Comparison of ENCODE assay signal across 25 mouse cellular contexts in genomic region chr10:19463800-19464199, GRCm38 (mm10).
A peak's percentile ranks its signal among the peaks of the same experiment; 100 is the strongest.
DNase-seq lines count a peak whose midpoint lies in the region; ATAC-seq lines count a peak whose summit lies in the region.
"Had no signal": no experiment of that assay in that cellular context is flagged by ENCODE, and none has a peak within 500 bp of the region (broad histone marks: within the 10 kb centered on the region; RNA-seq: fewer than 3 reads in every experiment).

No protein-coding gene starts in this region.

- no peaks in the 10 kb centered on the region for H3K36me3 ChIP-seq in embryonic facial prominence, embryonic 14.5 days (ENCODE audit: control insufficient read depth, insufficient read depth, low read length)
- H3K36me3 ChIP-seq in embryonic facial prominence, embryonic 10.5 days (replicated peaks) = no peaks in the 10 kb centered on the region
- no peaks in the 10 kb centered on the region for H3K36me3 ChIP-seq in embryonic facial prominence, embryonic 15.5 days
- H3K36me3 ChIP-seq: embryonic facial prominence, embryonic 12.5 days; forebrain, embryonic 15.5 days; G1E had no signal

- H3K27ac ChIP-seq in embryonic facial prominence, embryonic 14.5 days (replicated peaks; ENCODE audit: low read depth, low read length) = 0 out of 2 replicates have a peak overlapping the region, but pooled peaks have one; percentile 13
- H3K27ac ChIP-seq in embryonic facial prominence, embryonic 10.5 days (replicated peaks) = no peak overlapping the region
- 0 out of 2 replicates have a peak overlapping the region, but pooled peaks have one; percentile 34 for H3K27ac ChIP-seq in embryonic facial prominence, embryonic 15.5 days (replicated peaks)
- H3K27ac ChIP-seq: embryonic facial prominence, embryonic 12.5 days; forebrain, embryonic 13.5 days; forebrain, embryonic 15.5 days had no signal

- no peak overlapping the region for H3K9ac ChIP-seq in embryonic facial prominence, embryonic 14.5 days (ENCODE audit: low read depth, low read length)
- H3K9ac ChIP-seq in embryonic facial prominence, embryonic 15.5 days = no peak overlapping the region
- H3K9ac ChIP-seq: embryonic facial prominence, embryonic 12.5 days; forebrain, embryonic 13.5 days; forebrain, embryonic 15.5 days; forebrain, postnatal 0 days had no signal

- no peak overlapping the region for H3K4me3 ChIP-seq in embryonic facial prominence, embryonic 14.5 days (ENCODE audit: low read depth, low read length)
- H3K4me3 ChIP-seq in embryonic facial prominence, embryonic 10.5 days = no peak overlapping the region
- H3K4me3 ChIP-seq in embryonic facial prominence, embryonic 15.5 days (replicated peaks) = no peak overlapping the region
- H3K4me3 ChIP-seq: embryonic facial prominence, embryonic 12.5 days; erythroblast, embryonic 14.5 days; forebrain, embryonic 13.5 days; forebrain, embryonic 15.5 days had no signal

- H3K9me3 ChIP-seq in embryonic facial prominence, embryonic 14.5 days (ENCODE audit: control insufficient read depth, low read length) = no peaks in the 10 kb centered on the region
- H3K9me3 ChIP-seq in embryonic facial prominence, embryonic 10.5 days = no peaks in the 10 kb centered on the region
- H3K9me3 ChIP-seq in embryonic facial prominence, embryonic 15.5 days (replicated peaks) = no peaks in the 10 kb centered on the region
- H3K9me3 ChIP-seq: embryonic facial prominence, embryonic 12.5 days; forebrain, embryonic 13.5 days; forebrain, embryonic 15.5 days; G1E had no signal

- no peak for DNase-seq in embryonic facial prominence, embryonic 14.5 days (ENCODE audit: low spot score)
- DNase-seq in embryonic facial prominence, embryonic 10.5 days (ENCODE audit: low spot score) = no peak
- DNase-seq in fibroblast of lung, adult 2 months (ENCODE audit: low read depth) = peak; percentile 13
- DNase-seq in gastrocnemius, adult 8-10 months (ENCODE audit: low spot score in 2 of 2) = no peak
- DNase-seq: adrenal gland, adult 8-10 months; adrenal gland, postnatal 14 days; adrenal gland, postnatal 36 days; B cell, adult 2 months; cerebellum, adult 11-12 months; cerebellum, adult 2 months; cerebellum, adult 9-10 months; cerebellum, postnatal 10 days; cerebellum, postnatal 36 days; embryo, embryonic 11 days; forebrain, postnatal 0 days had no signal

- H3K4me2 ChIP-seq in embryonic facial prominence, embryonic 14.5 days (ENCODE audit: low read depth, low read length) = no peak overlapping the region
- H3K4me2 ChIP-seq in embryonic facial prominence, embryonic 15.5 days (replicated peaks) = no peak overlapping the region
- H3K4me2 ChIP-seq: embryonic facial prominence, embryonic 12.5 days; forebrain, embryonic 13.5 days; forebrain, embryonic 15.5 days had no signal

- WGBS in embryonic facial prominence, embryonic 14.5 days = 71% methylated on average over 3 of the region's 3 CpGs
- 87% methylated on average over 3 of the region's 3 CpGs for WGBS in embryonic facial prominence, embryonic 10.5 days
- WGBS in embryonic facial prominence, embryonic 15.5 days = 77% methylated on average over 3 of the region's 3 CpGs

- no peaks in the 10 kb centered on the region for H3K27me3 ChIP-seq in embryonic facial prominence, embryonic 14.5 days (replicated peaks; ENCODE audit: control insufficient read depth, insufficient read depth, low read length)
- H3K27me3 ChIP-seq in embryonic facial prominence, embryonic 10.5 days (replicated peaks; ENCODE audit: low read depth, poor library complexity, severe bottlenecking) = peaks cover 50% of the 10 kb centered on the region
- H3K27me3 ChIP-seq in embryonic facial prominence, embryonic 15.5 days = no peaks in the 10 kb centered on the region
- H3K27me3 ChIP-seq: CH12.LX; embryonic facial prominence, embryonic 12.5 days; forebrain, embryonic 13.5 days; forebrain, embryonic 15.5 days; Patski had no signal

- ATAC-seq in embryonic facial prominence, embryonic 14.5 days (ENCODE audit: low read depth) = no peak
- ATAC-seq in embryonic facial prominence, embryonic 15.5 days (ENCODE audit: insufficient number of reproducible peaks, low FRiP score, low TSS enrichment, low read depth) = no peak
- ATAC-seq: activated CD4-positive, CD25-positive, alpha-beta regulatory T cell, adult 4 months; CD4-positive, CD25-positive, alpha-beta regulatory T cell, adult 4 months; forebrain, embryonic 13.5 days; forebrain, embryonic 15.5 days; forebrain, postnatal 0 days had no signal

- no peaks in the 10 kb centered on the region for H3K4me1 ChIP-seq in embryonic facial prominence, embryonic 14.5 days (ENCODE audit: control insufficient read depth, insufficient read depth, low read length)
- H3K4me1 ChIP-seq in embryonic facial prominence, embryonic 10.5 days = no peaks in the 10 kb centered on the region
- 0 out of 2 replicates have a peak, but pooled peaks cover 4% of the 10 kb centered on the region for H3K4me1 ChIP-seq in embryonic facial prominence, embryonic 15.5 days
